Mouse (Mus musculus): ENCODE data around the gene Apbb1ip. TPM values are rescaled to one million over a fixed set of nuclear protein-coding genes. Genes with fewer than 3 reads are reported as not detected.

The Apbb1ip gene
- polyA plus RNA-seq, 1 experiment, result 0.57 TPM

GRCm38 (mm10) chr2:22764774-22765387 is 9.0 kb upstream of the Apbb1ip start:
- Histone ChIP-seq H3K36me3 (ENCODE audit: control insufficient read depth, insufficient read depth, low read length, poor library complexity, severe bottlenecking) (no peaks in the 10 kb centered on the region), H3K4me3 (ENCODE audit: low read depth, low read length) (no peak overlapping the region), H3K27ac (ENCODE audit: insufficient read depth, low read length) (no peak overlapping the region), H3K9ac (ENCODE audit: low read depth, poor library complexity, severe bottlenecking) (no peak overlapping the region), H3K4me1 (ENCODE audit: control insufficient read depth, insufficient read depth, low read length) (no peaks in the 10 kb centered on the region), H3K27me3 (ENCODE audit: control insufficient read depth, insufficient read depth, low read length, poor library complexity, severe bottlenecking) (no peaks in the 10 kb centered on the region), H3K9me3 (replicated peaks; ENCODE audit: control insufficient read depth, insufficient read depth, low read length, poor library complexity, severe bottlenecking) (0 out of 2 replicates have a peak, but pooled peaks cover 2% of the 10 kb centered on the region)
- TF ChIP-seq EP300 (IDR thresholded peaks at IDR 0.05; ENCODE audit: insufficient read depth, low read depth, low read length) (no peak), CTCF (IDR thresholded peaks at IDR 0.05; ENCODE audit: low read depth, low read length) (no peak), POLR2A (IDR thresholded peaks at IDR 0.05; ENCODE audit: insufficient read depth, low read length) (no peak)

- peaks cover 3% of the 10 kb centered on the region; the same call in 1 of the 2 replicates for H3K27me3 ChIP-seq (ENCODE audit: control insufficient read depth, insufficient read depth, low read length, poor library complexity, severe bottlenecking)
- no peak overlapping the region for H3K27ac ChIP-seq (ENCODE audit: insufficient read depth, low read length)
- no peak overlapping the region for H3K9ac ChIP-seq (ENCODE audit: low read depth, poor library complexity, severe bottlenecking)
- no peak for TF ChIP-seq EP300 (IDR thresholded peaks at IDR 0.05; ENCODE audit: insufficient read depth, low read depth, low read length)
- no peak for TF ChIP-seq POLR2A (IDR thresholded peaks at IDR 0.05; ENCODE audit: insufficient read depth, low read length)
- no peak for TF ChIP-seq CTCF (IDR thresholded peaks at IDR 0.05; ENCODE audit: low read depth, low read length)
- H3K36me3 ChIP-seq (ENCODE audit: control insufficient read depth, insufficient read depth, low read length, poor library complexity, severe bottlenecking), result no peaks in the 10 kb centered on the region
- no peaks in the 10 kb centered on the region for H3K9me3 ChIP-seq (replicated peaks; ENCODE audit: control insufficient read depth, insufficient read depth, low read length, poor library complexity, severe bottlenecking)
- H3K4me3 ChIP-seq (ENCODE audit: low read depth, low read length), result no peak overlapping the region
- H3K4me1 ChIP-seq (ENCODE audit: control insufficient read depth, insufficient read depth, low read length), result no peaks in the 10 kb centered on the region
Observed at GRCm38 (mm10) chr2:22771311-22771710, 2.6 kb upstream of the Apbb1ip start.

- H3K36me3 ChIP-seq (ENCODE audit: control insufficient read depth, insufficient read depth, low read length, poor library complexity, severe bottlenecking), result no peaks in the 10 kb centered on the region
- TF ChIP-seq EP300 (IDR thresholded peaks at IDR 0.05; ENCODE audit: insufficient read depth, low read depth, low read length) (no peak), CTCF (IDR thresholded peaks at IDR 0.05; ENCODE audit: low read depth, low read length) (no peak), POLR2A (IDR thresholded peaks at IDR 0.05; ENCODE audit: insufficient read depth, low read length) (no peak)
- peaks cover 3% of the 10 kb centered on the region; the same call in 1 of the 2 replicates for H3K27me3 ChIP-seq (ENCODE audit: control insufficient read depth, insufficient read depth, low read length, poor library complexity, severe bottlenecking)
- H3K4me3 ChIP-seq (ENCODE audit: low read depth, low read length), result peak overlapping the region; percentile 9
- no peak overlapping the region for H3K27ac ChIP-seq (ENCODE audit: insufficient read depth, low read length)
- H3K4me1 ChIP-seq (ENCODE audit: control insufficient read depth, insufficient read depth, low read length), result no peaks in the 10 kb centered on the region
- H3K9me3 ChIP-seq (replicated peaks; ENCODE audit: control insufficient read depth, insufficient read depth, low read length, poor library complexity, severe bottlenecking), result no peaks in the 10 kb centered on the region
- no peak overlapping the region for H3K9ac ChIP-seq (ENCODE audit: low read depth, poor library complexity, severe bottlenecking)
Observed at GRCm38 (mm10) chr2:22774181-22774751, 372 bp downstream of the Apbb1ip start.

- no peak overlapping the region for H3K4me3 ChIP-seq (ENCODE audit: low read depth, low read length)
- H3K27me3 ChIP-seq (ENCODE audit: control insufficient read depth, insufficient read depth, low read length, poor library complexity, severe bottlenecking), result peaks cover 3% of the 10 kb centered on the region; the same call in 1 of the 2 replicates
- no peak overlapping the region for H3K27ac ChIP-seq (ENCODE audit: insufficient read depth, low read length)
- no peaks in the 10 kb centered on the region for H3K9me3 ChIP-seq (replicated peaks; ENCODE audit: control insufficient read depth, insufficient read depth, low read length, poor library complexity, severe bottlenecking)
- no peaks in the 10 kb centered on the region for H3K4me1 ChIP-seq (ENCODE audit: control insufficient read depth, insufficient read depth, low read length)
- H3K9ac ChIP-seq (ENCODE audit: low read depth, poor library complexity, severe bottlenecking), result no peak overlapping the region
- no peaks in the 10 kb centered on the region for H3K36me3 ChIP-seq (ENCODE audit: control insufficient read depth, insufficient read depth, low read length, poor library complexity, severe bottlenecking)
- TF ChIP-seq POLR2A (IDR thresholded peaks at IDR 0.05; ENCODE audit: insufficient read depth, low read length) (no peak), CTCF (IDR thresholded peaks at IDR 0.05; ENCODE audit: low read depth, low read length) (no peak), EP300 (IDR thresholded peaks at IDR 0.05; ENCODE audit: insufficient read depth, low read depth, low read length) (no peak)
Observed at GRCm38 (mm10) chr2:22775213-22775612, 1.3 kb downstream of the Apbb1ip start.

- no peak for TF ChIP-seq CTCF (IDR thresholded peaks at IDR 0.05; ENCODE audit: low read depth, low read length)
- no peak for TF ChIP-seq POLR2A (IDR thresholded peaks at IDR 0.05; ENCODE audit: insufficient read depth, low read length)
- no peak for TF ChIP-seq EP300 (IDR thresholded peaks at IDR 0.05; ENCODE audit: insufficient read depth, low read depth, low read length)
- Histone ChIP-seq H3K27me3 (ENCODE audit: control insufficient read depth, insufficient read depth, low read length, poor library complexity, severe bottlenecking) (peaks cover 3% of the 10 kb centered on the region; the same call in 1 of the 2 replicates), H3K4me3 (ENCODE audit: low read depth, low read length) (no peak overlapping the region), H3K27ac (ENCODE audit: insufficient read depth, low read length) (no peak overlapping the region), H3K9ac (ENCODE audit: low read depth, poor library complexity, severe bottlenecking) (no peak overlapping the region), H3K4me1 (ENCODE audit: control insufficient read depth, insufficient read depth, low read length) (no peaks in the 10 kb centered on the region), H3K9me3 (replicated peaks; ENCODE audit: control insufficient read depth, insufficient read depth, low read length, poor library complexity, severe bottlenecking) (no peaks in the 10 kb centered on the region), H3K36me3 (ENCODE audit: control insufficient read depth, insufficient read depth, low read length, poor library complexity, severe bottlenecking) (no peaks in the 10 kb centered on the region)
Observed at GRCm38 (mm10) chr2:22775681-22776080, 1.8 kb downstream of the Apbb1ip start.

GRCm38 (mm10) chr2:22776568-22777230 is 2.8 kb downstream of the Apbb1ip start:
- no peaks in the 10 kb centered on the region for H3K4me1 ChIP-seq (ENCODE audit: control insufficient read depth, insufficient read depth, low read length)
- no peak overlapping the region for H3K27ac ChIP-seq (ENCODE audit: insufficient read depth, low read length)
- no peak overlapping the region for H3K9ac ChIP-seq (ENCODE audit: low read depth, poor library complexity, severe bottlenecking)
- TF ChIP-seq EP300 (IDR thresholded peaks at IDR 0.05; ENCODE audit: insufficient read depth, low read depth, low read length) (no peak), POLR2A (IDR thresholded peaks at IDR 0.05; ENCODE audit: insufficient read depth, low read length) (no peak), CTCF (IDR thresholded peaks at IDR 0.05; ENCODE audit: low read depth, low read length) (no peak)
- no peak overlapping the region for H3K4me3 ChIP-seq (ENCODE audit: low read depth, low read length)
- H3K36me3 ChIP-seq (ENCODE audit: control insufficient read depth, insufficient read depth, low read length, poor library complexity, severe bottlenecking), result no peaks in the 10 kb centered on the region
- no peaks in the 10 kb centered on the region for H3K9me3 ChIP-seq (replicated peaks; ENCODE audit: control insufficient read depth, insufficient read depth, low read length, poor library complexity, severe bottlenecking)
- peaks cover 3% of the 10 kb centered on the region; the same call in 1 of the 2 replicates for H3K27me3 ChIP-seq (ENCODE audit: control insufficient read depth, insufficient read depth, low read length, poor library complexity, severe bottlenecking)
